Mouse (Mus musculus) neural tube, embryonic 14.5 days (tissue): ENCODE measurements around the gene Klhdc10. TPM values are rescaled to one million over a fixed set of nuclear protein-coding genes. Genes with fewer than 3 reads are reported as not detected.

Experiments used
- ATAC-seq: fragments of 200-750 bp; cut with Nextera tagmentation; 2 replicates; pipeline ENCODE4 v1.8.0; 2017; ENCODE audit warnings: low read depth, mild to moderate bottlenecking, moderate TSS enrichment, moderate library complexity
- H3K27ac ChIP-seq: fragments of 300-500 bp; sonication (generic); 2 replicates; pipeline ENCODE4 v1.5.1; 2014; ENCODE audit warnings: low read depth, mild to moderate bottlenecking, control low read depth, low read length, moderate library complexity, mixed read lengths
- H3K27me3 ChIP-seq: fragments of 300-500 bp; sonication (generic); 2 replicates; pipeline ENCODE4 v1.6.1; 2014; ENCODE audit warnings: low read length; ENCODE audit not compliant: control insufficient read depth, insufficient read depth
- H3K36me3 ChIP-seq: fragments of 300-500 bp; sonication (generic); 2 replicates; pipeline ENCODE4 v1.6.1; 2014; ENCODE audit warnings: low read length, mixed read lengths; ENCODE audit not compliant: control insufficient read depth, insufficient read depth
- H3K4me1 ChIP-seq: fragments of 300-500 bp; sonication (generic); 2 replicates; pipeline ENCODE4 v1.6.1; 2014; ENCODE audit warnings: low read length; ENCODE audit not compliant: control insufficient read depth, insufficient read depth
- H3K4me2 ChIP-seq: fragments of 300-500 bp; sonication (generic); 2 replicates; pipeline ENCODE4 v1.6.1; 2014; ENCODE audit warnings: mild to moderate bottlenecking, low read depth, low read length, control low read depth
- H3K4me3 ChIP-seq: fragments of 300-500 bp; sonication (generic); 2 replicates; pipeline ENCODE4 v1.5.1; 2014; ENCODE audit warnings: low read depth, low read length, control low read depth, mixed read lengths
- H3K9ac ChIP-seq: fragments of 300-500 bp; sonication (generic); replicated peaks from 2 replicates; pipeline ENCODE4 v1.6.1; 2014; ENCODE audit warnings: low read depth, mild to moderate bottlenecking, control low read depth, low read length, mixed read lengths
- H3K9me3 ChIP-seq: fragments of 300-500 bp; sonication (generic); 2 replicates; pipeline ENCODE4 v1.6.1; 2016; ENCODE audit warnings: low read length; ENCODE audit not compliant: control insufficient read depth
- WGBS: fragments of 180-500 bp; shearing (Covaris S2); extraction: QIAGEN DNeasy Blood & Tissue Kit; methylation state at CpG from one replicate; pipeline ENCODE4 v1.1.7; 2014; 5-methylcytosine and 5-hydroxymethylcytosine counted together
- polyA plus RNA-seq: library from polyadenylated mRNA; unstranded; fragments of >200 nt; fragmentation: Nextera tagmentation; extraction: Ambion mirVana; gene quantifications from 2 replicates; pipeline ENCODE4 v1.2.1, GENCODE M21; 2014

Gene Klhdc10
- polyA plus RNA-seq = 47.5 and 49.7 TPM in 2 replicates

DNA sequence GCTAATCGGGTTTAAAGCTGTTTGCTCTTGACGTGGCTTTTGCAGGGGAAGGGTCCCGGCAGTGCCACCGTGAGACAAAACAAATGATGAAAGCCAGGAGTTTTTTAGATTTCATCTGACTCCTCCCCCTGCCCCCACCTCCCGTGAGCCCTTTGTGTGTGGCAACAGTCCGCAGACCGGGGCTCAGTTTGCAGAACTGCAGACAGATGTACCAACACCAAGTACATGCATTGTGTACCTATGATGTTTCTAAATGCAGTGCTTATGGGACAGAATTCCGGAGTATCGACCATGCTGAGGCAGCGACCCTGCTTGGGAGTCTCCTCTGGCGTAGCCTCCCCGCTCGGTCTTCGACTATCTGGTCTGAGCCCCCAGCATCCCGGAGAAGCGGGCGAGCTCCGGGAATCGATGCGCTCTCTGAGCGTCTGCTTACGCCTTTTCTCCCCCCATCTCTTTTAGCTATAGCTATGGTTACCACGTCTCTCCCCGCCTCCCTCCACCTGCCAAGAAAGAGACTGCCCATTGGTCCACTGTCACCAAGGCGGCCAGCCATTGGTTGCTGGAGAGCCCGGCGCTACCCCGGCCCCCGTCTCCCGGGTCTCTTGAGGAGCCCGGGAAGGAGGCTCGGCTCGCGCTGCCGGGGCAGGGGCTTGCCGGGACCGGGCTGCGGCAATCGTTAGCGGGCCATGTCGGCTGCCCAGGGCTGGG is at the start of gene Klhdc10:
Klhdc10 (plus strand) TSS at position 561 of the 708 bp plus-strand sequence.
- Histone ChIP-seq H3K36me3 (no peaks in the 10 kb centered on the region), H3K27ac (peak within 1 kb of the TSS; percentile 94), H3K27me3 (no peaks in the 10 kb centered on the region), H3K9me3 (no peaks in the 10 kb centered on the region), H3K4me2 (peak within 1 kb of the TSS; percentile 62), H3K4me3 (peak within 1 kb of the TSS; percentile 96), H3K4me1 (peaks cover 9% of the 10 kb centered on the region), H3K9ac (peak within 1 kb of the TSS; percentile 95)
- peak; percentile 100 for ATAC-seq
- under 1% methylated on average over 41 of the region's 41 CpGs for WGBS

DNA sequence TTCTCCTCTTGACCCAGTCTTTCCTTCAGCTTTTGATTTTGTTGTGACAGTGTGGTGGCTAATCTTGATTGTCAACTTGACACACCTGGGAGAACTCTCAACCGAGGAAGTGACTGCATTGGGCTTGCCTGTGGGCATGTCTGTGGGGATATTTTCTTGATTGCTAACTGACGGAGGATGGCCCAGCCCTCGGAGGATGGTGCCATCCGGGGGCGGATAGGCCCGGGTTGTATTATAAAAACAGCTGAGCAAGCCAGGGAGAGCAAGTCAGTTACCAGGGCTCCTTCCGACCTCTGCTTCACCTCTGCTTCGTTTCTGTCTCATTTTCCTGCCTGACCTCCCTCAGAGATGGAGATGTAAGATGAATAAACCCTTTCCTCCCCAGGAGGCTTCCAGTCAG is 48.9 kb upstream of the Klhdc10 start:
- Histone ChIP-seq H3K9ac (no peak overlapping the region), H3K9me3 (no peaks in the 10 kb centered on the region), H3K4me3 (no peak overlapping the region), H3K4me1 (no peaks in the 10 kb centered on the region), H3K27ac (no peak overlapping the region), H3K27me3 (no peaks in the 10 kb centered on the region), H3K36me3 (no peaks in the 10 kb centered on the region), H3K4me2 (no peak overlapping the region)
- no peak for ATAC-seq
- 60% methylated on average over 8 of the region's 8 CpGs for WGBS

DNA sequence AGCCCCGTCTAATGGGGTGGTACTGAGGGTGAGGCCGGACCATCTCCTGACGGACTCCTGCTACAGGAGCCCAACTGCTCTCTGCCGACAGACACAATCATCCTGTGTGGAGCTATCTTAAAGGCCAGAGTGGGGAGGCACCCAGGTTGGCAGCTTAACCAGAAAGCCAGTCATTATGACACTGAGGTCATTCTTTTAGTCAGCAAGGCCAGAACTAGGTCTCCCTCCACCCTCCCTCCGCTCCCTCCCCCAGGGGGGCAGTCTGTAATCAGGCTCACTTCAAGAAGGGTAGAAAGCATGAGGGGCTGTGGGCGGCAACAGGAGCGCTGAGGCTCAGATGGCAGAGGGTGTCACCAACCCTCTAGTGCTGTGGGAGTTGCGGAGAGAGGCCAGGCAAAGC is 48.0 kb upstream of the Klhdc10 start:
- Histone ChIP-seq H3K4me2 (no peak overlapping the region), H3K9me3 (no peaks in the 10 kb centered on the region), H3K9ac (no peak overlapping the region), H3K4me3 (no peak overlapping the region), H3K27ac (no peak overlapping the region), H3K36me3 (no peaks in the 10 kb centered on the region), H3K27me3 (no peaks in the 10 kb centered on the region), H3K4me1 (no peaks in the 10 kb centered on the region)
- WGBS = 76% methylated on average over 8 of the region's 8 CpGs
- no peak for ATAC-seq

DNA sequence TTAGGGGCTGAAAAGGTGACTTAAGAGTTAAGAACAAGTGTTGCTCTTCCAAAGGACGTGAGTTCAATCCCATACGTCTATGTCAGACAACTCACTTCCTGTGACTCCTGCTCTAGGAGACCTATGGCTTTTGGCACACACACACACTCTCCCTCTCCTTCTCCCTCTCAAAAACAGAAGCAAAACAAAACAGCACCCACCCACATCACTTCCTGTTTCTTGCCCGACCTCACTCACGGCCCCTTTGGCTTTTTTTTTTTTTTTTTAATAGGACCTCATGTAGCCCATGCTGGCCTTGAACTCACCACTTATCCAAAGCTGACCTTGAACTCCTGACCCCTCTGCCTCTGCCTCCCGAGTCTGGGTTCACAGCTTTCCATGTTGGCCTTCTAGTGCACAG is 46.9 kb upstream of the Klhdc10 start:
- Histone ChIP-seq H3K4me2 (no peak overlapping the region), H3K9me3 (no peaks in the 10 kb centered on the region), H3K27ac (no peak overlapping the region), H3K4me3 (no peak overlapping the region), H3K36me3 (no peaks in the 10 kb centered on the region), H3K27me3 (no peaks in the 10 kb centered on the region), H3K4me1 (no peaks in the 10 kb centered on the region), H3K9ac (no peak overlapping the region)
- WGBS = 70% methylated on average over 5 of the region's 5 CpGs
- no peak for ATAC-seq

DNA sequence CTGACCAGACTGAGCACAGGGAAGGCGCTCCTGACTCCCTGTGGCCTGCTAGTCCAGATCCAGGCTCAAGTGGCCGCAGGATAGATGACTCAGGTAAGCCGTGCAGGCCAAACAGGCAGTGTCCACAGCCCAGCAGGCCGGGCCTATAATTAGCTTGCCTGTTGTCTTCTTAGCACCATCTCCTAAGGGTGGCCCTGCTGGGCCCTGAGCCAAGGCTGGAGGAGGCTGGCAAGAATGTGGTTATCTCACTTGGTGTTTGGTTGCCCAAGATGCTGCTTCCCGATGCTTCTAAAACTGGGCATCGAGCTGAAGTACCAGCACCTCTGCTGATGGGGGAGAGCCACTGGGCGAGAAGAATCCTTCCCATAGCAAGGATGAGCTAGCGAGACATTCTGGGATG is 46.0 kb upstream of the Klhdc10 start:
- Histone ChIP-seq H3K27ac (no peak overlapping the region), H3K4me3 (no peak overlapping the region), H3K27me3 (no peaks in the 10 kb centered on the region), H3K9ac (no peak overlapping the region), H3K9me3 (no peaks in the 10 kb centered on the region), H3K4me2 (no peak overlapping the region), H3K36me3 (no peaks in the 10 kb centered on the region), H3K4me1 (no peaks in the 10 kb centered on the region)
- 89% methylated on average over 8 of the region's 8 CpGs for WGBS
- no peak for ATAC-seq

DNA sequence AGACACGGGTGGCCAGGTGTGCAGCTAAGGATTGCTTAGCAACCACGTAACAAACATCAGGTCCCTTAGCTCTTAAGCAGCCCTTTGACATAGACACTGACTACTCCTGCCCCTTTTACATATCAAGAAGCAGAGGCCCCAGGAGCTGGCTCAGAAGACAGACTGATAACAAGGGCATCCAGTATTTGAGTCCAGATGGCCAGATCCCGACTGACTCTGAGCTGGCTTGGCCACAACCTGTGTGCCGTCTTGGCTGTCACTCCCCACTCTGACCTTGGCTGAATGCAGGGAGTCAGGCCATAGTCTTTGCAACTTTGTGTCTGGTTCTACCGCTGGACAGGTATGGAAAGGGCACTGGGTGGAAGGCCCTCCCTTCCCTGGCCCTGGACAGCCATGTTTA is 45.5 kb upstream of the Klhdc10 start:
- H3K9me3 ChIP-seq = no peaks in the 10 kb centered on the region
- no peaks in the 10 kb centered on the region for H3K27me3 ChIP-seq
- no peak overlapping the region for H3K27ac ChIP-seq
- no peak overlapping the region for H3K4me2 ChIP-seq
- WGBS = 85% methylated on average over 5 of the region's 5 CpGs
- no peak for ATAC-seq
- H3K9ac ChIP-seq = no peak overlapping the region
- H3K4me3 ChIP-seq = no peak overlapping the region
- no peaks in the 10 kb centered on the region for H3K4me1 ChIP-seq
- H3K36me3 ChIP-seq = no peaks in the 10 kb centered on the region

DNA sequence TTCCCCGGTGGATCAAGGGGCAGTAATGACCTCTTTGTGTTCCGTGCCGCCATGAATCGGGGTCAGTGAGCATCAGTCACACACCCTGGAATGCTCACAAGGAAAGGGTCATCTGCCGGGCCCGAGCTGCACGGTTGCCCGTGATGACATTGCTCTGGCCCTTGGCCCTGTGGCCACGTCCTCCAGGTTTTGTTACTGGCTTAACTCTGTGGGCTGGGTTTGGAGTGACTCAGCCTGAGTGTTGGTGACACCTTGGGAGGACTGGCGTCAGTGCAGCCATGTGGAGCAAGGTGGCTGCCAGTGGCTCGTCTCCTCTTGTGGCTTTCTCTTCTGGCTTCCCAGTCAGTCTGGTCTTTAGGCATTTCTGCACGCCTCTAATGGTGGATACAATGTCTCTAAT is 45.0 kb upstream of the Klhdc10 start:
- H3K27ac ChIP-seq = no peak overlapping the region
- H3K36me3 ChIP-seq = no peaks in the 10 kb centered on the region

DNA sequence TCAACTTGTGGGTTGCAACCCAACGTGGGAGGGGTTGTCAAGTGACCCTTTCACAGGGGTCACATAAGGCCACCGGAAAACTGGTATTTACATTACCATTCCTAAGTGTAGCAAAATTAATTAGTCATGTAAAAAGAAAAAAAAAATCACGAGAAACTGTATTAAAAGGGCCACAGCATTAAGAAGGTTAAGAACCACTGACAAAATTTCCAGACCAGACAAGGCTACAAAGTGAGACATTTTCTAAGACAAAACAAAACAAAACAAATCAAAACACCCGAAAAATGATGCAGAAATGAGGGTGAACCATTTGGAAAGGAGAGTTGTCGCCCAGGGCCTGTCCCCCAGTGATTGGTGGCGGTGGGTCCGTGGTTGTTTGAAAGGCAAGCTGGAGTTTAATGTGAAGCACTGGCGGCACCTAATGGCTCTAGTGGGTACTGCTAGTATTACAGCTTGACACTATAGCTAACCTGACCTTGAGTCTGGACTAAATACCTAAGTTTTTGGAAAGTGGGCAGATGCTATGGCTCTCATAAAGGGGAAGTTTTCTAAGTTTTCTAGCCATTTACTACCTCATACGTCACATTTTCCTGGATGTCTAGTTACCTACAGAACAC is 44.0 kb upstream of the Klhdc10 start:
- Histone ChIP-seq H3K9me3 (no peaks in the 10 kb centered on the region), H3K4me1 (no peaks in the 10 kb centered on the region), H3K4me2 (no peak overlapping the region), H3K27me3 (no peaks in the 10 kb centered on the region), H3K4me3 (no peak overlapping the region), H3K9ac (no peak overlapping the region), H3K36me3 (no peaks in the 10 kb centered on the region), H3K27ac (no peak overlapping the region)
- peak; percentile 84; the same call in 1 of the 2 replicates for ATAC-seq
- WGBS = 16% methylated on average over 9 of the region's 9 CpGs

More for the DNA sequence above, 45.0 kb upstream of the Klhdc10 start:
- no peak for ATAC-seq
- Histone ChIP-seq H3K27me3 (no peaks in the 10 kb centered on the region), H3K9ac (no peak overlapping the region), H3K4me1 (no peaks in the 10 kb centered on the region), H3K9me3 (no peaks in the 10 kb centered on the region), H3K4me3 (no peak overlapping the region), H3K4me2 (no peak overlapping the region)
- WGBS = 89% methylated on average over 12 of the region's 12 CpGs

DNA sequence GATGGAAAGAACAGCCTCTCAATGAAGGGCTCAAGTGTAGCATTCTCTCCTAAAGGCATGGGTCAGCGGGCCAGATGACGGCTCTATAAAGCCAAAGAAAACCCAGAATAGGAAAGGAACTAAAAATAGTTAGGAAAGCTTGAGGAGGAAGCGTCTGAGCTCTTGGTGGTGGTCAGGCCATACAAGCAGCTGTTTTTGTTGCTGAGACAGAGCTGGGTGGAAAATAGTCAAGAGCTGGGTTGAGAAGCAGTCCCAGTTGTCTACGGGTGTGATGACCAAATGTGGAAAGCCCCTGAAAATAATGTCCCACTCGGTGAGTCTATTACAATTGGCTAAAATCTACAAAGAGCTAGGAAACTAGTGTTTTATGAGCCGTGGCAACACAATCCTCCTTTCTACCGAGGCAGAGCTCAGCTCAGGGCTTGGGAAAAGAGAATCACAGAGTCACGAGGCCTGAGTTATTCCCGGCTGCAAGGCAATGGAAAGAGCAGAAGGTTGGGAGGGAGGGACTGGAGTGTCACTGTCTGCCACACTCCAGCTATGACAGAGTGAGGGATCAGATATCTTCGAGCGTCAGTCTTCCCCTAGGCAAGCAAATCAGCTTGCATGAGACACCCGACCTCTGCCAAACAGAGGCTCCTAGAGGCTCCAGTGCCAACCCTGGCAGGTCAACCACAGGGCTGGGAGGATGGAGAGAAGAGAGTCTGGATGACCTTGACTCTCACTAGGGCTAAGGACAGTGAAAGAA is 41.7 kb upstream of the Klhdc10 start:
- ATAC-seq = no peak
- 58% methylated on average over 12 of the region's 12 CpGs for WGBS
- H3K9ac ChIP-seq = no peak overlapping the region
- H3K4me3 ChIP-seq = no peak overlapping the region
- H3K4me1 ChIP-seq = no peaks in the 10 kb centered on the region
- no peaks in the 10 kb centered on the region for H3K9me3 ChIP-seq
- no peak overlapping the region for H3K4me2 ChIP-seq
- peaks cover 7% of the 10 kb centered on the region; the same call in 1 of the 2 replicates for H3K36me3 ChIP-seq
- H3K27ac ChIP-seq = no peak overlapping the region
- H3K27me3 ChIP-seq = no peaks in the 10 kb centered on the region
